Mouse (Mus musculus): ENCODE data around the gene Auts2. TPM values are rescaled to one million over a fixed set of nuclear protein-coding genes. Genes with fewer than 3 reads are reported as not detected.
A peak's percentile ranks its signal among the peaks of the same experiment; 100 is the strongest.

Gene Auts2
- polyA plus RNA-seq, 1 experiment from 2014 or later: 76.2 TPM

- ATAC-seq (ENCODE audit: low FRiP score, low read depth): no peak
- H3K9me3 ChIP-seq: no peaks in the 10 kb centered on the region
- no peaks in the 10 kb centered on the region for H3K27me3 ChIP-seq
- no peak overlapping the region for H3K9ac ChIP-seq
- no peak overlapping the region for H3K27ac ChIP-seq (replicated peaks)
- H3K36me3 ChIP-seq: no peaks in the 10 kb centered on the region
- H3K4me2 ChIP-seq: no peak overlapping the region
- H3K4me1 ChIP-seq (replicated peaks): peaks cover 4% of the 10 kb centered on the region
- 95% methylated on average over 11 of the region's 11 CpGs for WGBS
- H3K4me3 ChIP-seq: no peak overlapping the region
Measured at GRCm38 (mm10) chr5:132258882-132259281, 284.3 kb downstream of the Auts2 start.

- no peaks in the 10 kb centered on the region for H3K36me3 ChIP-seq
- H3K9ac ChIP-seq: no peak overlapping the region
- H3K4me1 ChIP-seq (replicated peaks): no peaks in the 10 kb centered on the region; the same call in 1 of the 2 replicates
- WGBS: 87% methylated on average over 8 of the region's 8 CpGs
- H3K27me3 ChIP-seq: no peaks in the 10 kb centered on the region
- no peak overlapping the region for H3K27ac ChIP-seq (replicated peaks)
- H3K9me3 ChIP-seq: no peaks in the 10 kb centered on the region
- no peak overlapping the region for H3K4me3 ChIP-seq
- ATAC-seq (ENCODE audit: low FRiP score, low read depth): no peak
- H3K4me2 ChIP-seq: no peak overlapping the region
Measured at GRCm38 (mm10) chr5:132255579-132255978, 287.6 kb downstream of the Auts2 start.

- Histone ChIP-seq H3K36me3 (no peaks in the 10 kb centered on the region), H3K9me3 (no peaks in the 10 kb centered on the region), H3K27ac (replicated peaks) (no peak overlapping the region), H3K4me1 (replicated peaks) (peaks cover 18% of the 10 kb centered on the region), H3K4me3 (no peak overlapping the region), H3K27me3 (no peaks in the 10 kb centered on the region), H3K9ac (no peak overlapping the region), H3K4me2 (no peak overlapping the region)
- no peak for ATAC-seq (ENCODE audit: low FRiP score, low read depth)
- WGBS: 44% methylated on average over 11 of the region's 11 CpGs
Measured at GRCm38 (mm10) chr5:132249523-132249922, 293.6 kb downstream of the Auts2 start.

- Histone ChIP-seq H3K4me1 (replicated peaks) (peaks cover 18% of the 10 kb centered on the region), H3K27ac (replicated peaks) (no peak overlapping the region), H3K9me3 (no peaks in the 10 kb centered on the region), H3K4me2 (no peak overlapping the region), H3K27me3 (no peaks in the 10 kb centered on the region), H3K9ac (no peak overlapping the region), H3K4me3 (no peak overlapping the region), H3K36me3 (no peaks in the 10 kb centered on the region)
- WGBS: 57% methylated on average over 7 of the region's 7 CpGs
- peak; percentile 30; the same call in 1 of the 2 replicates for ATAC-seq (ENCODE audit: low FRiP score, low read depth)
Measured at GRCm38 (mm10) chr5:132248069-132248468, 295.1 kb downstream of the Auts2 start.

- no peak for ATAC-seq (ENCODE audit: low FRiP score, low read depth)
- no peak overlapping the region for H3K27ac ChIP-seq (replicated peaks)
- no peaks in the 10 kb centered on the region for H3K27me3 ChIP-seq
- H3K9me3 ChIP-seq: no peaks in the 10 kb centered on the region
- H3K36me3 ChIP-seq: no peaks in the 10 kb centered on the region
- H3K4me2 ChIP-seq: no peak overlapping the region
- peaks cover 15% of the 10 kb centered on the region for H3K4me1 ChIP-seq (replicated peaks)
- 69% methylated on average over 5 of the region's 5 CpGs for WGBS
- no peak overlapping the region for H3K9ac ChIP-seq
- H3K4me3 ChIP-seq: no peak overlapping the region
Measured at GRCm38 (mm10) chr5:132235460-132235859, 307.7 kb downstream of the Auts2 start.

- Histone ChIP-seq H3K27ac (replicated peaks) (no peak overlapping the region), H3K4me3 (no peak overlapping the region), H3K9me3 (no peaks in the 10 kb centered on the region), H3K27me3 (no peaks in the 10 kb centered on the region), H3K4me2 (no peak overlapping the region), H3K4me1 (replicated peaks) (peaks cover 24% of the 10 kb centered on the region), H3K36me3 (no peaks in the 10 kb centered on the region), H3K9ac (no peak overlapping the region)
- ATAC-seq (ENCODE audit: low FRiP score, low read depth): no peak
- 59% methylated on average over 7 of the region's 7 CpGs for WGBS
Measured at GRCm38 (mm10) chr5:132234471-132234870, 308.7 kb downstream of the Auts2 start.

- Histone ChIP-seq H3K4me2 (no peak overlapping the region), H3K27me3 (no peaks in the 10 kb centered on the region), H3K4me1 (replicated peaks) (peaks cover 29% of the 10 kb centered on the region), H3K27ac (replicated peaks) (no peak overlapping the region), H3K36me3 (no peaks in the 10 kb centered on the region), H3K9me3 (no peaks in the 10 kb centered on the region), H3K9ac (no peak overlapping the region), H3K4me3 (no peak overlapping the region)
- peak; percentile 68; the same call in 1 of the 2 replicates for ATAC-seq (ENCODE audit: low FRiP score, low read depth)
- 34% methylated on average over 10 of the region's 10 CpGs for WGBS
Measured at GRCm38 (mm10) chr5:132231280-132232047, 311.7 kb downstream of the Auts2 start.

GRCm38 (mm10) chr5:132229644-132230357, 313.3 kb downstream of the Auts2 start:
- Histone ChIP-seq H3K9me3 (no peaks in the 10 kb centered on the region), H3K4me3 (no peak overlapping the region), H3K4me1 (replicated peaks) (peaks cover 30% of the 10 kb centered on the region), H3K27ac (replicated peaks) (no peak overlapping the region), H3K36me3 (no peaks in the 10 kb centered on the region), H3K27me3 (no peaks in the 10 kb centered on the region), H3K9ac (no peak overlapping the region), H3K4me2 (peak overlapping the region; percentile 26)
- WGBS: 19% methylated on average over 8 of the region's 8 CpGs
- ATAC-seq (ENCODE audit: low FRiP score, low read depth): peak; percentile 87

- Histone ChIP-seq H3K9me3 (no peaks in the 10 kb centered on the region), H3K4me3 (no peak overlapping the region), H3K9ac (no peak overlapping the region), H3K36me3 (no peaks in the 10 kb centered on the region), H3K27ac (replicated peaks) (no peak overlapping the region), H3K4me1 (replicated peaks) (peaks cover 30% of the 10 kb centered on the region), H3K27me3 (no peaks in the 10 kb centered on the region), H3K4me2 (0 out of 2 replicates have a peak overlapping the region, but pooled peaks have one; percentile 18)
- WGBS: 63% methylated on average over 1 of the region's 1 CpGs
- peak; percentile 15; the same call in 1 of the 2 replicates for ATAC-seq (ENCODE audit: low FRiP score, low read depth)
Measured at GRCm38 (mm10) chr5:132229023-132229422, 314.1 kb downstream of the Auts2 start.

GRCm38 (mm10) chr5:132220376-132220930, 322.7 kb downstream of the Auts2 start:
- no peak for ATAC-seq (ENCODE audit: low FRiP score, low read depth)
- Histone ChIP-seq H3K9me3 (no peaks in the 10 kb centered on the region), H3K4me3 (no peak overlapping the region), H3K36me3 (no peaks in the 10 kb centered on the region), H3K9ac (no peak overlapping the region), H3K27ac (replicated peaks) (no peak overlapping the region), H3K4me2 (no peak overlapping the region), H3K4me1 (replicated peaks) (peaks cover 13% of the 10 kb centered on the region; the same call in 1 of the 2 replicates), H3K27me3 (no peaks in the 10 kb centered on the region)
- 82% methylated on average over 12 of the region's 12 CpGs for WGBS

- H3K4me2 ChIP-seq: no peak overlapping the region
- H3K27ac ChIP-seq (replicated peaks): no peak overlapping the region
- H3K9me3 ChIP-seq: no peaks in the 10 kb centered on the region
- peaks cover 9% of the 10 kb centered on the region; the same call in 1 of the 2 replicates for H3K4me1 ChIP-seq (replicated peaks)
- 98% methylated on average over 2 of the region's 2 CpGs for WGBS
- no peak overlapping the region for H3K4me3 ChIP-seq
- no peak overlapping the region for H3K9ac ChIP-seq
- H3K36me3 ChIP-seq: no peaks in the 10 kb centered on the region
- no peak for ATAC-seq (ENCODE audit: low FRiP score, low read depth)
- no peaks in the 10 kb centered on the region for H3K27me3 ChIP-seq
Measured at GRCm38 (mm10) chr5:132216143-132216542, 327.0 kb downstream of the Auts2 start.

GRCm38 (mm10) chr5:132212446-132212845, 330.7 kb downstream of the Auts2 start:
- no peak overlapping the region for H3K27ac ChIP-seq (replicated peaks)
- H3K4me3 ChIP-seq: no peak overlapping the region
- H3K4me1 ChIP-seq (replicated peaks): 0 out of 2 replicates have a peak, but pooled peaks cover 4% of the 10 kb centered on the region
- ATAC-seq (ENCODE audit: low FRiP score, low read depth): no peak
- no peaks in the 10 kb centered on the region for H3K36me3 ChIP-seq
- no peak overlapping the region for H3K9ac ChIP-seq
- WGBS: 69% methylated on average over 2 of the region's 2 CpGs
- no peak overlapping the region for H3K4me2 ChIP-seq
- H3K9me3 ChIP-seq: no peaks in the 10 kb centered on the region
- no peaks in the 10 kb centered on the region for H3K27me3 ChIP-seq
